Mouse (Mus musculus) adrenal gland, postnatal 36 days (tissue): ENCODE measurements around the gene Fkbp4. TPM values are rescaled to one million over a fixed set of nuclear protein-coding genes. Genes with fewer than 3 reads are reported as not detected.
A peak's percentile ranks its signal among the peaks of the same experiment; 100 is the strongest.
"Not testable (repeated sequence)": the region's sequence is repeated elsewhere in the genome, so short reads cannot be mapped to it uniquely, and the experiment has no call there.

Experiments used
- DNase-seq, 2 experiments: peaks; one replicate each; pipeline ENCODE4 v3.0.0; 2021; ENCODE audit warnings: mixed read lengths in 1 of 2
- total RNA-seq, 2 experiments: library from RNA; stranded (reverse); gene quantifications; 2 replicates each; pipeline ENCODE4 v1.2.3; 2021

The Fkbp4 gene
- total RNA-seq, 2 experiments from 2014 or later = 222 to 269 TPM

- DNase-seq = peak; percentile 75 to 77
Measured at GRCm38 (mm10) chr6:128397574-128398261, 40.8 kb downstream of the Fkbp4 start.

DNA sequence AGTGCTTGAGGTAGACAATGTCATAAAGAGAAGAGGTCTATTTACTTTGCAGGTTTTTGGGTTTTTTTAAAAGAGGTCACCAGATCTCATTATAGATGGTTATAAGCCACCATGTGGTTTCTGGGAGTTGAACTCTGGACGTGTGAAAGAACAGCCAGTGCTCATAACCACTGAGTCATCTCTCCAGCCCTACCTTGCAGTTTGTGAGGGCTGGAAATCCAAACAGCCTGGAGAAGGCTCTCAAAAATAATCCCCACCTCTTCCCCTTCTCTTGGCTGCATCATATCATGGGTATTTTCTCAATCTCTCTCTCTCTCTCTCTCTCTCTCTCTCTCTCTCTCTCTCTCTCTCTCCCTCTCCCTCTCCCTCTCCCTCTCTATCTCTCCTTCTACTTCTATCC is 47.8 kb downstream of the Fkbp4 start:
- no peak for DNase-seq

GRCm38 (mm10) chr6:128389185-128389584 is 49.3 kb downstream of the Fkbp4 start:
- no peak for DNase-seq

- DNase-seq = no peak
Measured at GRCm38 (mm10) chr6:128385026-128385425, 53.5 kb downstream of the Fkbp4 start.

DNA sequence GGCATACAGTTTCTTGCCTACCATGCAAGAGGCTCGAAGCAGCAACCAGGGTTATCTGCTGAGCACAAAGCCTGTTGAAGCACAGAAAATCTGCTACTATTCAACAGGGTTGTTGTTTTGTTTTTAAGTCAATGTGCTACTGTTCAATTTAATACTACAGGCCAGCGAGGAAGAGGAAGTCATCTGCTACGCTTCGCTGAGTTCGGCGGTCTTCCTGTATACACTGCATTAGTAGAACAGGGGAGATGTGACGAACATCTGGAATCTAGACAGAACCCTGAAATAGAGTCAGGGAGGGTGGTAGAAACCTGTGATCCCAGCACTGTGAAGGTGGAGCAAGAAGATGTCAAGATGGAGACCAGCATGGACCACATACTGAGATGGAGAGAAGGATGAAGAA is 54.7 kb downstream of the Fkbp4 start:
- no peak for DNase-seq

- no peak for DNase-seq
Measured at GRCm38 (mm10) chr6:128381254-128381653, 57.2 kb downstream of the Fkbp4 start.

DNA sequence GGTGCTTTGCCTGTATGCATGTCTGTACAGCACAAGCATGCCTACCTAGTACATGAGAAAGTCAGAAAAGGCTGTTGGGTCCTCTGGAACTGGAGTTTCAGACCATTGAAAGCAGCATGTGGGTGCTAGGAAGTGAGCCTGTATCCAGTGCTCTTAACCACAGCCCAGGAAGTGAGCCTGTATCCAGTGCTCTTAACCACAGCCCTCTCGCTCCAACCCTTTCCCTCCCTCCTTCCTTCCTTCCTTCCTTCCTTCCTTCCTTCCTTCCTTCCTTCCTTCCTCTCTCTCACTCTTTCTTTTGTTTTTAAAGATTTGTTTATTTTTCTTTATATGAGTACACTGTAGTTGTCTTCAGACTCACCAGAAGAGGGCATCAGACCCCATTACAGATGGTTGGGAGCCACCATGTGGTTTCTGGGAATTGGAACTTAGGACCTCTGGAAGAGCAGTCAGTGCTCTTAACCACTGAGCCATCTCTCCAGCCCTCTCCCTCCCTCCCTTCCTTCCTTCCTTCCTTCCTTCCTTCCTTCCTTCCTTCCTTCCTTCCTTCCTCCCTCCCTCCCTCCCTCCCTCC is 57.8 kb downstream of the Fkbp4 start:
- not testable (repeated sequence) for DNase-seq

Other genes with a start within 250 kb of the Fkbp4 start
- 1 to 10 TPM; 1.7 to 3.2 TPM for gene Tead4, start 137.9 kb downstream of the Fkbp4 start, total RNA-seq
- 10 to 100 TPM; 35.0 to 44.2 TPM for gene Tulp3, start 82.8 kb downstream of the Fkbp4 start, total RNA-seq
- gene Rhno1, start 75.8 kb downstream of the Fkbp4 start, total RNA-seq = 10 to 100 TPM; 16.4 to 19.7 TPM
- gene Foxm1, start 75.7 kb downstream of the Fkbp4 start, total RNA-seq = 1 to 10 TPM; 4.8 to 5.3 TPM
- gene Tex52, start 63.2 kb downstream of the Fkbp4 start, total RNA-seq = not detected
- not detected for gene Gm44596, start 63.2 kb downstream of the Fkbp4 start, total RNA-seq
- gene Nrip2, start 39.4 kb downstream of the Fkbp4 start, total RNA-seq = 1 to 10 TPM; 1.1 to 2.4 TPM
- 10 to 100 TPM; 23.8 to 28.6 TPM for gene Itfg2, start 13.7 kb downstream of the Fkbp4 start, total RNA-seq
- 1 to 10 TPM in 1 of 2 experiments, under 1 TPM in 1; 0.26 to 1.9 TPM for gene Pzp, start 88.0 kb upstream of the Fkbp4 start, total RNA-seq
- not detected for gene A2ml1, start 142.9 kb upstream of the Fkbp4 start, total RNA-seq
- gene Klrb1a, start 184.9 kb upstream of the Fkbp4 start, total RNA-seq = not detected
- gene Clec2h, start 223.7 kb upstream of the Fkbp4 start, total RNA-seq = under 1 TPM in 1 of 2 experiments, not detected in 1; 0.56 TPM